Mouse (Mus musculus) right cerebral cortex, adult 2 months (tissue): ENCODE measurements around the gene Paqr3.

Experiments
- DNase-seq, 2 experiments: peaks; one replicate each; pipeline ENCODE4 v3.0.0; 2021 to 2022; ENCODE audit warnings: low spot score in 2 of 2

The Paqr3 gene

DNA sequence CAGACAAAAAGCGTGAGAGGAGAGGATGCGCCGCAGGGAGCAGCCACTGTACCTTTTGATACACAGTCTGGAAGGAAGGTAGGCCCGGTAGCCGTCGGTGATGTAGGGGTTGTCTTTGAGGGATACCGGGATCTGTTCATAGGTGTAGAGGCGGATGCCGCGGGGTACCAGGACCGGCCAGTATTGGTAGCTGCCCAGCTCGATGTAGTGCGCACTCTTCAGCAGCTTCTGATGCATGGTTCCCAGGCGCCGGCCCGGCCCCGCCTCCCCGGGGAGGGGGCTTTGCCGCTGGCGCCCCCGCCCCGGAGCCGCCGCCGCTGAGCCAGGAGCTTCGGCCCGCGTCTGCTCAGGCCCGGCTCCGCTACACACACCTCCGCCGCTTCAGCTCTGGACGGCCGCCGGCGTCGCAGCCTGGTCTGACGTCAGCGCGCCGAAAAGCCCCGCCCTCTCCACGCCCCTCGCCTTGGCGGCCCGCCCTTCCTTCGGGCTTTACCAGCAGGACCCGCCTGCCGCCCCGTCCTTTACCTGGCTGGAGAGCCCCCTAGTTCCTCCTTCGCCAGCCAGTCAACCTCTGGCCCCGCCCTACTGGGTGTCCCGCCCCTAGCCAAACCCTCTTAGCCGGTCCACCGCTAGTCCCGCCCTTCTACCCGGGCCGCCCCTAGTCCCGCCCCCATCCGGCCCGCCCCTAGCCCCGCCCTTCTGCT is at the start of gene Paqr3:
Paqr3 (minus strand) TSS at position 390 of the 704 bp plus-strand sequence.
- peak; percentile 97 to 99 for DNase-seq

GRCm38 (mm10) chr5:97154688-97155087 is 43.3 kb upstream of the Paqr3 start:
- no peak for DNase-seq

- DNase-seq, result no peak
Measured at GRCm38 (mm10) chr5:97135331-97135730, 23.9 kb upstream of the Paqr3 start.

- DNase-seq, result no peak
Measured at GRCm38 (mm10) chr5:97129589-97129988, 18.2 kb upstream of the Paqr3 start.

DNA sequence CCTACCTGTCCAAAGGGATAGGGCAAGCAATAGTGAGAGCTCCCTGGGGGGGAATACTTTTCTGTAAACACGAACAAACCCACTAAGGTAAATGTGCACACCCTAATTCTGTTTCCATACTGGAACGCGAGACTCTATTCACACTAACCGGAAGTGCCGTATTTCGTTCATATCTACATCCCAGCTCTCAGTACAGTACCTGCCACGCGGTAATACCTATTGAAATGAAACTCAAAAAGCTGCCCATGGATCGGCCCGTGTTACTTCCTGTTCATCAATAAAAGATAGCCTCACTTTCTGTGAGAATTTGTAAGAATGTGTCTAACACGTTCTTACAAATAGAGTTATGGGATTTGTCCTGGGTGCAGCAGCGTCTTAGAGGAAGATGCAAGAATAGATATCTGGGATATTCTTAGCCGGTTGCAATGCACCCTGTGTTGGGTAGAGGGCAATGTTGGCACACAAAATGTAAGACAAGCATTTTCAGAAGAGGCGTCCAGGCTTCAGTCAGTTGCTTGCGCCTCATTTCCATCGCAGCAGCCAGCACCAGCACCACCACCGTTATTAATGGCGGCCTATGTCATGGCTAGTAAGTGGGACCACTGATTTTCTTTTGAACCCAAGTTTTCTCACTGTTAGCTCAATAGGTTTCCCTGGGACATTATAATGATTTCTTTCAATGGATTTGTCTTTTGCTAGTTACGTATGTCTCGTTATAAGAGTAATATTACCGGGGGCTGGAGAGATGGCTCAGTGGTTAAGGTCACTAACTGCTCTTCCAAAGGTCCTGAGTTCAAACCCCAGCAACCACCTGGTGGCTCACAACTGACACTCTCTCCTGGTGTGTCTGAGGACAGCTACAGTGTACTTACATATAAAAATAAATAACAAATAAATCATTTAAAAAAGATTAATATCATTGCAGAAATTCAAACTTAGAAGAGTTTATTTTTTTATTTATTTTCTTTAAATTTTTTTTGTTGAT is 17.1 kb upstream of the Paqr3 start:
- peak; percentile 81 to 86 for DNase-seq

DNA sequence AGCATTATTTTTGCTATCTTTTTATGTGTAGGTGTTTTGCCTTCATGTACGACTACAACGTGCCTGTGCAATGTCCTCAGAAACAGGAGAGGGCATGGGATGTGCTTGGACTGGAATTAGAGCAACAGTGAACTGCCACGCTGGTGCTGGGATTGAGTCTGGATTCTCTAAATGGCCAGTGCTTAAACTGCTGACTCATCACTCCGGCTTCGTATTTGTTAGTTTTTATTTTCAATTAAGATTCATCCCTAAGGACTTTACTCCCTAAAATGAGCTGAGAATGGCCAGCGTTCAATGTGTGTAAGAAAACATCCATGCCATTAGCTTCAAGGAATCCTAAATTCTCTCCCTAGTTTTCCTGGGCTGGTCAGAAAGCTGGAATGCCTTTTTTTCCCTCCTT is 15.9 kb upstream of the Paqr3 start:
- DNase-seq, result no peak

DNA sequence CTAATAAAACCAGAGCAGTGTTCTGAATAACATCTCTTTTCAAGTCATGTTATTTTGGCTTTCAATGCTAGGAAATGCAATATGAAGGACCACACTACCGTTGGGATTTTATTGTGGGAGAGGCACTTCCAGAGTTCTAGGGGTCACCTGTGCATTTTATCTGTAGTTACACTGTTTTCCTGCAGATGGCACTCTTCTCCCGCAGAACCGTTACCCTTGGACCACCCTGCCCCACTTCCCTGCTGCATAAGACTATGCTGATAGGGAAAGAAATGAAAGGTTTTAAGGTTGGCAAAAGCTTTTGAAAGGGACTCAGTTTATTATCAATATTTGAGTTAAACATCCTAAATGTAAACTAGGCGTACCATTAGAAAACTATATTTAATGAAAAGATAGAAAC is 14.6 kb upstream of the Paqr3 start:
- peak in 1 of 2 experiments; percentile 55 for DNase-seq

- no peak for DNase-seq
Measured at GRCm38 (mm10) chr5:97125459-97125970, 14.1 kb upstream of the Paqr3 start.

DNA sequence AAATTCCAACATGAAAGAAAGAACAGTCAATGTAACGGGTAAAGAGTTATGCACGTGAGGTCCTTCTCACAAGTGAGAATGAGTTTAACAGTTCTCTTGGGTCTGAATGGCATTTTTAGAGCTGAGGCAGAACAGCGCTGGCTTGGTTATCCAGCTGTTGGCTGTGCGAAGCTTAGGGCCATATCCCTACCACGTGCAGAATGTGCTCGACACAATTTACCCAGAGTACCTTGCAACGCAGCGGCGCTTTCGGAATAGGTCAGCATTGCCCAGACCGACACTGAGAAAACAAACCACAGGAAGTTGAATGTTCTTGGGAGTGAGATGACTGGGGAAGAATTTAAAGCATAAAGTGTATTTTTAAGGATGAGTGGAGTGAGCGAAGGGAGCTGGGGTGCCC is 13.6 kb upstream of the Paqr3 start:
- no peak for DNase-seq

- peak; percentile 23 to 52 for DNase-seq
Measured at GRCm38 (mm10) chr5:97110697-97111096, 699 bp downstream of the Paqr3 start.

- no peak for DNase-seq
Measured at GRCm38 (mm10) chr5:97110133-97110532, 1.3 kb downstream of the Paqr3 start.

DNA sequence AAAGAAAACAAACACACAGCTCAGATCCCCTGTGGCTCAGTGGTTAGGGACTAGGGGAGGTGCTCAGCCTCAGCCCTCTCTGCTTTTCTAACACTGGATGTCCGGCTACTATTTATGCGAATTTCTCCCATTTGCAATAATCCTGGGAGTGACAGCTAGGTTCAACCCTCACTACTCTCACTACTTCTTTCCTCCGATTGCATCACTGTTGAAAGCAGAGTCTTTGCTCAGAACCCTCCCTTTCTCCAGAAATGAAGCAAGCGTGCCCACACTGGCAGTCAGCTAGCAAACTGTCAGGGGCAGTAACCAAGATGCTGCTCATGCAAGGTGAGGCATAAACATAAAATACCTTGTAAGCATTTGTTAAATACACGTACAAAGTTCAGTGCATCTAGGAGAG is 3.1 kb downstream of the Paqr3 start:
- DNase-seq, result no peak

GRCm38 (mm10) chr5:97099954-97100353 is 11.4 kb downstream of the Paqr3 start:
- no peak for DNase-seq

DNA sequence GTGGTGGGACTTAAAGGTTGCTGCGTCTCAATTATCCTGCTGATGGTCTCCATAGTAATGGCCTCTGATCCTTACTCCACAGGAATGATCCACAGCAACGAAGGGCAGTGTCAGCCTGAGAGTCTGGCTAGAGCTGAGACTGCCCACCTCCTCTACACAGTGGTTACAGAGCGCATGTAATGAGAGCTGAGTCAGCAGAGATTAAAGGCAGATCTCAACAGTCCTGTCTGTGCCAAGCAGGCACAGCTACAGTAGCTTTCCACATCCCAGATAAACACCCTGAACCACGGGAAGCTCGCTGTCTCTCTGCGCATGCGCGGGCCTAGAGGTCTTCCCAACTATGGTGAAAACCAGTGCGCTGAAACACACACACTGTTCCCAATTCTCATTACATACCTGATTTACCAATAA is 13.8 kb downstream of the Paqr3 start:
- DNase-seq, result no peak

GRCm38 (mm10) chr5:97095335-97095734 is 16.1 kb downstream of the Paqr3 start:
- no peak for DNase-seq

GRCm38 (mm10) chr5:97092970-97093369 is 18.4 kb downstream of the Paqr3 start:
- no peak for DNase-seq

DNA sequence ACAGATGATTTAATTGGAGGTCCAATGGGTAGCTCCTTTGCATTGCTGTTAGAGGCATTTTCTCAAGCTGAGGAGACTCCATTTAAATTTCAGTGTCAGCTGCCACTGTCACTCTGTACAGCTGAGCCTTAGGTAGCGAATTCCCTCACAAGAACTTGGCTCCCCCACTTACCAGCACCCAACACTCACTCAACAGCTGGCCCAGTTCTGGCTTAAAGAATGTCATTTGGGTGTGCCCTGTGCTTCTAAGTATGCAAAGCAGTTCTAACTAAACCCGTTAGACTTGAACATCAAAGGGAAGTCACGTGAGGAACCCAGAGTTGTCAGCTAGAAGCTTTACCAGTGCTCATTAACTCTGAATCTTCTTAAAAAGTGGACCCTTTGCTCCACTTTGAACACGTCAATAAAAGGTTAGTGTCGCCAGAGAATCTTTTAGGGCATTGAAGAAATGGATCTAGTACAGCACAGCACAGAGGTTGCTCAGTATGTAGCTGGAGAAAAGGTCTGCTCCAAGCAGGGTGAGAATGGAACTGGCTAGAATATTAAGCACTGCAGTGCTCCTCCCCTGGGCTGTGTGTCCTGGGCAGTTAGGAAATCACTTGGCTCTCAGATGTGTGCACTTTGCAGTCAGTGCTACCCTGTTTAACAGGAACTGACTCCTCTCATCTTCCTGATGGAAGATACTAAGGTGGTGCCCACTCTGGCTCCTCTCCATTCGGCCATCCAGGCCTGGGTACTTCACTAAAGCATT is 21.2 kb downstream of the Paqr3 start:
- DNase-seq, result no peak

DNA sequence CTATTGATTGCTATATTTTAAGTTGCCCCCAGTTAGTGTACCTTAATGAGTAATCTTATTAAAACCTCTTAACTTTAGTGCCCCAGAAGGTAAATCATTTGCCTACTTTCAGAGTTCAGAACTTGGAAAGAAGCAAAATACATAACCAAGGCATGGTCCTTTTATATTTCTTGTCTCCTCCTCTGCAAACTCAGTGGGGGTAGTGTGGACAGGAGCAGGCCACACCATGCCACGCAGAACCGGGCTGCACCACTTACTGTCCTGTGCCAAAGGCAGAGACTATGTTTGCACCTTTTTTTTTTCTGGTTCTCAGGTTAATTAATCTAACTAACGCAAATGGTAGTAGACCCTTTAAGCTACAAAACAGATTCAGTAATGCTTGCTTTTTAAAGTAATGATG is 22.0 kb downstream of the Paqr3 start:
- no peak for DNase-seq

DNA sequence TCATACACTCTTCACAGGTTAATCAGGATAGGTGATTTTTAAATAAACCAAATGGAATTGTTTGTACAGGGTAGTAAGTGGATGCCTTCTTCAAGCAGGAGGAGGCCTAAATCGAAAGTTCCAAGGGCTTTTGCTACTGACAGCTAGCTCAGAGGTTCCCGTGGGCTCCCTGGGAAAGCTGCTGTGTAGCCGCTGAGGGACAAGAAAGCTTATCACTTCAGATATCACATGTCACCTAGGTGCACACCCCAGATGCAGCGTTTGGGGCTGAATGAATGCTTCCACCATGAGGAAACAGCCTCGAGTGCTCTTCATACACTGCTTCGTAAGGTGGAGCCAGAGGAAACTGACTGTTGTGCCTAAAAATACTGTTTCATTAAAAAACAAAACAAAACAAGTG is 23.2 kb downstream of the Paqr3 start:
- no peak for DNase-seq

- no peak for DNase-seq
Measured at GRCm38 (mm10) chr5:97087746-97088145, 23.6 kb downstream of the Paqr3 start.

DNA sequence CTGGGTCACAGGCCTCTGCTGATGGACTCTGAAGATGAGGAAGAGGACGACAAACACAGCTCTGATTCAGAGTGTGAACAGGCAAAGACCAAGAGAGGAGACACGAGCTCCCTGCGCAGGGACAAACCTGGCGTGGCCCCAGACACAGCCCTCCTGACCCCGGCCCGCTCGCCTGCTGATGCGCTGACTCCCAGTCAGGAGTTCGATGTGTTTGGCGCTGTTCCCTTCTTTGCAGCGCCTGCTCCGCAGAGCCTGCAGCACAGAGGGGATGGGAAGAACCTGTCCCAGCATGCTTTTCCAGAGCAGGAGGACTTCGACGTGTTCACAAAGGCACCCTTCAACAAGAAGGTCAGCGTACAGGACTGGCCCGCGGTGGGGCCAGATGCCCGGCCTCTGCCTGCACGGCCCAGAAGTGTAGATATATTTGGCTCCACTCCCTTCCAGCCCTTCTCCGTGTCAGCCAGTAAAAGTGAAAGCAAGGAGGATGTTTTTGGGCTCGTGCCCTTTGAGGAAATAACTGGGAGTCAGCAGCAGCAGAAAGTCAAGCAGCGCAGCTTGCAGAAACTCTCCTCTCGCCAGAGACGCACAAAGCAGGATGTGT is 24.3 kb downstream of the Paqr3 start:
- no peak for DNase-seq
